Mouse (Mus musculus) kidney, embryonic 14.5 days (tissue): ENCODE data around the gene Nsmf. TPM values are rescaled to one million over a fixed set of nuclear protein-coding genes. Genes with fewer than 3 reads are reported as not detected.
A peak's percentile ranks its signal among the peaks of the same experiment; 100 is the strongest.

ENCODE experiments used
- ATAC-seq: fragments of 200-750 bp; cut with Nextera tagmentation; 2 replicates; pipeline ENCODE4 v1.8.0; 2017; ENCODE audit warnings: moderate number of reproducible peaks, mild to moderate bottlenecking, moderate TSS enrichment, moderate library complexity; ENCODE audit not compliant: low FRiP score, low TSS enrichment
- H3K27ac ChIP-seq: fragments of 300-500 bp; sonication (generic); 2 replicates; pipeline ENCODE4 v1.5.1; 2014; ENCODE audit warnings: low read depth, mild to moderate bottlenecking, low read length, moderate library complexity, mixed read lengths
- H3K27me3 ChIP-seq: fragments of 300-500 bp; sonication (generic); 2 replicates; pipeline ENCODE4 v1.6.1; 2014; ENCODE audit warnings: mild to moderate bottlenecking, low read length; ENCODE audit not compliant: control insufficient read depth, insufficient read depth
- H3K36me3 ChIP-seq: fragments of 300-500 bp; sonication (generic); 2 replicates; pipeline ENCODE4 v1.6.1; 2014; ENCODE audit warnings: low read length, mixed read lengths; ENCODE audit not compliant: control insufficient read depth, insufficient read depth
- H3K4me1 ChIP-seq: fragments of 300-500 bp; sonication (generic); 2 replicates; pipeline ENCODE4 v1.6.1; 2014; ENCODE audit warnings: low read length, mixed read lengths; ENCODE audit not compliant: control insufficient read depth, insufficient read depth
- H3K4me2 ChIP-seq: fragments of 300-500 bp; sonication (generic); replicated peaks from 2 replicates; pipeline ENCODE4 v1.6.1; 2014; ENCODE audit warnings: low read depth, mild to moderate bottlenecking, low read length
- H3K4me3 ChIP-seq: fragments of 300-500 bp; sonication (generic); 2 replicates; pipeline ENCODE4 v1.5.1; 2014; ENCODE audit warnings: mild to moderate bottlenecking, low read length
- H3K9ac ChIP-seq: fragments of 300-500 bp; sonication (generic); 2 replicates; pipeline ENCODE4 v1.6.1; 2014; ENCODE audit warnings: low read depth, mild to moderate bottlenecking, low read length, moderate library complexity
- H3K9me3 ChIP-seq: fragments of 300-500 bp; sonication (generic); 2 replicates; pipeline ENCODE4 v1.6.1; 2016; ENCODE audit warnings: low read length; ENCODE audit not compliant: control insufficient read depth
- WGBS: fragments of 180-500 bp; shearing (Covaris S2); extraction: QIAGEN DNeasy Blood & Tissue Kit; methylation state at CpG from one replicate; pipeline ENCODE4 v1.1.7; 2014; 5-methylcytosine and 5-hydroxymethylcytosine counted together
- polyA plus RNA-seq: library from polyadenylated mRNA; unstranded; fragments of >200 nt; fragmentation: Nextera tagmentation; extraction: Ambion mirVana; gene quantifications from 2 replicates; pipeline ENCODE4 v1.2.1, GENCODE M21; 2014

The Nsmf gene
- polyA plus RNA-seq, 1 experiment from 2014 or later: 67.7 TPM

DNA sequence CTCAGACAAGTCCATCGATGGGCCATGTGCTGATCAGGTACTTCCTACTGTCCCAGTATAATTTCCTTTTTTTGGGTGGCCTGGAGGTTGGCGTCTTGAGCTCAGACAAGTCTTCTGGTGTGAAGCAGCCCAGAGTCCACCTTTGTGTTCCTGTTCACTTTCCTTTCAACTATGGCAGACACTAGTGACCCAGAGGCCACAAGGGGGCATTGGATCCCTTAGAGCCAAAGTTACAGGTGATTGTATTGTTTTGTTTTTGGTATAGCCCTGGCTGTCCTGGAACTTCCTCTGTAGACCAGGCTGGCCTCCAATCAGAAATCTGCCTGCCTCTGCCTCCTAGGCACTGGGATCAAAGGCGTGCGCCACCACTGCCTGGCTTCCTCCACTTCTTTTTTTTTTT is 18.2 kb downstream of the Nsmf start:
- Histone ChIP-seq H3K9me3 (no peaks in the 10 kb centered on the region), H3K4me3 (no peak overlapping the region), H3K36me3 (no peaks in the 10 kb centered on the region), H3K27ac (no peak overlapping the region), H3K9ac (no peak overlapping the region), H3K4me2 (no peak overlapping the region), H3K27me3 (no peaks in the 10 kb centered on the region), H3K4me1 (no peaks in the 10 kb centered on the region)
- no peak for ATAC-seq
- WGBS: 81% methylated on average over 4 of the region's 4 CpGs

DNA sequence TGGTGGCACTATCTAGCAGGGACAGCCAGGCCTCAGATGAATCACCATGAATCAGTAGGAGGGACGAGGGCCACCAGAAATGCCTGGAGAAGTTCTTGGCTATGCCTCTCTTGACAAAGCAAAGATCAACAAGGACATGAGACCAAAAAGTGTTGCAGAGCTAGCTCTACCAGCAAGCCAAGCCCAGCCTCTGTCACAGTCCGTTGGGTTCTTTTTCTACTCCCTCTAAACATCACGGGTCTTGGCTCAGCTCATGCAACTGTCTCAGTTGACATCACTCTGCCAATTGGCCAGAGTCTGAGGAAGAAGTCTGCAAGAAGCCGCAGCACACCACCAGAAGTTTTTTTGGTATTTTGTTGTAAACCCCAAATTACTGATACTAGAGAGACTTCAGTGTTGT is 21.4 kb downstream of the Nsmf start:
- Histone ChIP-seq H3K9me3 (no peaks in the 10 kb centered on the region), H3K4me1 (no peaks in the 10 kb centered on the region), H3K4me2 (no peak overlapping the region), H3K36me3 (no peaks in the 10 kb centered on the region), H3K4me3 (no peak overlapping the region), H3K27me3 (no peaks in the 10 kb centered on the region), H3K9ac (no peak overlapping the region), H3K27ac (no peak overlapping the region; the same call in 1 of the 2 replicates)
- ATAC-seq: 0 out of 2 replicates have a peak, but pooled peaks have one; percentile 28
- 37% methylated on average over 4 of the region's 4 CpGs for WGBS

DNA sequence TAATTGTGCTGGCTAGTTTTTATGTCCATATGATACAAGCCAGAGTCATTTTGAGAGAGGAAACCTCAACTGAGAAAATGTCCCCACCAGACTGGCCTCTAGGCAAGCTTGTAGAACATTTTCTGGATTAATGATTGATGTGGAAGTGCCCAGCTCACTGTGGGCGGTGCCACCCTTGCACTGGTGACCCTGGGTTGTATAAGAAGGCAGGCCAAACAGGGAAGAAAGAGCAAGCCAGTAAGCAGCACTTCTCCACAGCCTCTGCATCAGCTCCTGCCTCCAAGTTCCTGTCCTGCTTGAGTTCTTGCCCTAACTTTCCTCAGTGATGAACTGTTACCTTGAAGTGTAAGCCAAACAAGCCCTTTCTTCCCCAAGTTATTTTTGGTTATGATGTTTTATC is 24.8 kb downstream of the Nsmf start:
- ATAC-seq: no peak
- H3K36me3 ChIP-seq: no peaks in the 10 kb centered on the region
- 61% methylated on average over 1 of the region's 1 CpGs for WGBS
- no peaks in the 10 kb centered on the region for H3K9me3 ChIP-seq
- H3K27ac ChIP-seq: no peak overlapping the region
- no peaks in the 10 kb centered on the region for H3K27me3 ChIP-seq
- no peaks in the 10 kb centered on the region for H3K4me1 ChIP-seq
- no peak overlapping the region for H3K4me3 ChIP-seq
- H3K4me2 ChIP-seq: no peak overlapping the region
- no peak overlapping the region for H3K9ac ChIP-seq

DNA sequence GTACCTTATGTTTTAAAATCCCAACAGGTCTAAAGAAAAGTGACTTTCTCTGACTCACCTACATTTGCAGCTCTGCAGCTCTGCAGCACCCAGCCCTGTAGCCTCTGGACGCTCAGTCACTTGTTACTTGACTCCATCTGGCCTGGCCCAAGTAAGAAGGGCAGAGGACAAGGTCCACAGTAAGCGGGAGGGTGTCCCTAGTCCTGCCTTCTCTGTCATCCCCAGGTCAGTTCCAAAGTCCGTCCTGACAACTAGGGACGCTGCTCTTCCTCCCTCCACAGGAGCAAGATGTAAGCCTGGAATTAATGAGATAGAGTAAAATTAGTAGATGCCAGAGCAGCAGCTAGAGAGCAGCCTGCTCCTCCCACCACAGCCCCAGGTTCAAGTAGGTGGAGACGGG is 25.9 kb downstream of the Nsmf start, which contains the start of gene Entpd8:
TSS of gene Entpd8 (plus strand) at position 229 of the 400 bp plus-strand sequence.
- Histone ChIP-seq H3K4me1 (no peaks in the 10 kb centered on the region), H3K27me3 (no peaks in the 10 kb centered on the region), H3K36me3 (no peaks in the 10 kb centered on the region), H3K9ac (no peak within 1 kb of the TSS), H3K4me3 (no peak within 1 kb of the TSS), H3K4me2 (no peak within 1 kb of the TSS), H3K9me3 (no peaks in the 10 kb centered on the region), H3K27ac (no peak within 1 kb of the TSS)
- ATAC-seq: no peak
- WGBS: 51% methylated on average over 5 of the region's 5 CpGs

DNA sequence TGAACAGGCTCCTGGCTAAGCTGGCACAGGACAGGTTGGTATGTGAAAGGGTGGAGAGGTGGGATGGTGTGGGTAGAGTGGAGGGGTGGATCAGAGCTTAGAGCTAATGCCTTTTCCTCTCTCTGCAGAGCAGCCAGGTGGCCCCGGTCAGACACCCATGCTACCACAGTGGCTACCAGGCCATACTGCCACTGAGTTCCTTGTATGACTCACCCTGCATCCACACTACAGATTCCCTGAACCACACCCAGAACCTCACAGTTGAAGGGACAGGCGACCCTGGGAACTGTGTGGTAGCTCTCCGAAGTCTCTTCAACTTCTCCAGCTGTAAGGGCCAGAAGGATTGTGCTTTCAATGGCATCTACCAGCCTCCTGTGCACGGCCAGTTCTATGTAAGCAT is 29.5 kb downstream of the Nsmf start:
- no peak for ATAC-seq
- Histone ChIP-seq H3K27ac (no peak overlapping the region), H3K36me3 (no peaks in the 10 kb centered on the region), H3K4me2 (no peak overlapping the region), H3K4me3 (no peak overlapping the region), H3K9me3 (no peaks in the 10 kb centered on the region), H3K9ac (no peak overlapping the region), H3K4me1 (no peaks in the 10 kb centered on the region), H3K27me3 (no peaks in the 10 kb centered on the region)
- WGBS: 84% methylated on average over 4 of the region's 4 CpGs

DNA sequence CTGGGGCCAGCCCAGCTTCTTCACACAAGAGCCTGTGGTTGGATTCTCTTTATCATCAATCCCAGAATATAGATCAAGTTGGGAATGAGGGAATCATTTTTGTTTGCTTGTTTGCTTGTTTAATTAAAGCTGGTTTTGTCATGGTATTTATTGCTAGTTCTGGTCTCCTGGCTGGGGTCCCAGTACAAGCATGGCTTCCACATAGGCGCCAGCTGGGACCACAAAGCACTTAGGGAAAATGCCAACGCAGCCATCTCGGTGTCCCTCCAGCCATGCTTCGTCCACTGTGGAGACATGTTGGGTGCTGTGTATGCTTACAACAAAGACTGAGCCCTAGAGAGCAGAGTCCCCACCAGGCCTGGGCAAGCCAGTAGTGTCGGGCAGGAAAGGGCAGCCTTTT is 31.4 kb downstream of the Nsmf start:
- Histone ChIP-seq H3K9ac (no peak overlapping the region), H3K27me3 (no peaks in the 10 kb centered on the region), H3K9me3 (no peaks in the 10 kb centered on the region), H3K27ac (no peak overlapping the region), H3K4me3 (no peak overlapping the region), H3K36me3 (no peaks in the 10 kb centered on the region), H3K4me1 (no peaks in the 10 kb centered on the region), H3K4me2 (no peak overlapping the region)
- 91% methylated on average over 5 of the region's 5 CpGs for WGBS
- ATAC-seq: no peak

DNA sequence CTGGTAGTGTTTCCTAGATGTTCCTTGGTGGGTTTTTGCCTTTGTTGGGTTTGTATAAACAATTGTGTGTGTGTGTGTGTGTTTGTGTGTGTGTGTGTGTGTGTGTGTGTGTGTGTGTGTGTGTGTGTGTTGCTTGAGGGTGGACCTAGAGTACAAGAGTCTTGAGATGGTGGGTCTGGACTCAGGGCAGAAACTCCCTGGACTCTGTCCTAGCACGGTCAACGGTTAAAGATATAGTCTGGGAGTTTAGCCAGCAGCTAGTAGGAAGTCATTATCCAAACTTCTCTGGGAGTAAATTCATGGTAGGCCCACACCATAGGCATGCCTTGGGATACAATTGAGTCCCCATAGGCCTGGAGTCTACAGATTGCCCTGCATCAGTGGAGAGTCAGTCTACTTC is 33.7 kb downstream of the Nsmf start:
- Histone ChIP-seq H3K4me3 (no peak overlapping the region), H3K27me3 (no peaks in the 10 kb centered on the region), H3K9me3 (no peaks in the 10 kb centered on the region), H3K4me2 (no peak overlapping the region), H3K9ac (no peak overlapping the region), H3K27ac (no peak overlapping the region), H3K36me3 (no peaks in the 10 kb centered on the region), H3K4me1 (no peaks in the 10 kb centered on the region)
- 80% methylated on average over 2 of the region's 2 CpGs for WGBS
- ATAC-seq: no peak

DNA sequence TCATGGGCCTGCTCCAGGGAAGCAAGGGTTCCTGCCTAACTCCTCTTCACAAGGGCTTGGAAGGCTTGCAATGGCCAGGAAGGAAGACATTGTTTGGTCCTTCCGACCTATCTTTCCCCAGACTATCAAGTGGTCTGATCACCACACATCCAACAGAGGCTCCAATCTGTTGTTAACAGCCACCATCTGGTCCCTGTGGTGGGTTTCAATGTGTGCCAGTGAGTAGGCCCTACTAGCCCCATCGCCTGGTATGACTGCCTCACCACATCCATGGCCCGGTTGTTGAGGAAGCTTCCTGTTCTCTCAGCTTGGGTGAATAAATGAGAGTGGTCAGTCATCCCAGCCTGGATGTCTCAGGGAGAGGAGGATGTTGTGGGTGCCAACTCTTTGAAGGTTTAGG is 34.5 kb downstream of the Nsmf start:
- H3K9me3 ChIP-seq: no peaks in the 10 kb centered on the region
- H3K9ac ChIP-seq: no peak overlapping the region
- H3K36me3 ChIP-seq: no peaks in the 10 kb centered on the region
- no peak overlapping the region for H3K27ac ChIP-seq
- no peaks in the 10 kb centered on the region for H3K4me1 ChIP-seq
- H3K27me3 ChIP-seq: no peaks in the 10 kb centered on the region
- 86% methylated on average over 3 of the region's 3 CpGs for WGBS
- no peak overlapping the region for H3K4me2 ChIP-seq
- H3K4me3 ChIP-seq: no peak overlapping the region
- no peak for ATAC-seq

DNA sequence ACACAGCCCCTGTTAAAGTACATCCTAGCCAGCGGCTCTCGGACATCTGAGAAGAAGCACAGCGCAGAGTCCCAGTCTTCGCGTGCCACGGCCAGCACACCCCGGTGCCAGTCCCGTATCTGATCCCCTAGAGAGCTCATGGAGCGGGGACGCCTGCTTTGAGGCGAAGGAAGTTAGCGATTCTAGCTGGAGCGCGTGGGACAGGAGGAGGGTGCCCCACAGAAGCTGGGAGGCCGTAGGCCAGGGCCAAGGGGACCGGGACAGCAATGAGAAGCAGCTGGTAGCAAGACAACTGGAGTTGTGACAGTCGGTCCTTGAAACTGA is 40.6 kb downstream of the Nsmf start:
- H3K27ac ChIP-seq: no peak overlapping the region
- peak overlapping the region; percentile 14; the same call in 1 of the 2 replicates for H3K4me3 ChIP-seq
- no peaks in the 10 kb centered on the region for H3K4me1 ChIP-seq
- peak overlapping the region; percentile 38 for H3K4me2 ChIP-seq
- 22% methylated on average over 17 of the region's 17 CpGs for WGBS
- no peak; the same call in 1 of the 2 replicates for ATAC-seq
- H3K36me3 ChIP-seq: no peaks in the 10 kb centered on the region
- no peaks in the 10 kb centered on the region for H3K27me3 ChIP-seq
- H3K9me3 ChIP-seq: no peaks in the 10 kb centered on the region
- H3K9ac ChIP-seq: no peak overlapping the region
